Mouse (Mus musculus) myocyte (in vitro differentiated cells): ENCODE results near the gene Slc27a2. TPM values are rescaled to one million over a fixed set of nuclear protein-coding genes. Genes with fewer than 3 reads are reported as not detected.

Experiments
- H3K27me3 ChIP-seq: one replicate; pipeline ENCODE4 v1.6.1; 2011; ENCODE audit not compliant: control insufficient read depth, insufficient read depth, insufficient read length
- H3K36me3 ChIP-seq: one replicate; pipeline ENCODE4 v1.6.1; 2011; ENCODE audit not compliant: control insufficient read depth, insufficient read depth
- H3K4me2 ChIP-seq: one replicate; pipeline ENCODE4 v1.6.1; 2011; ENCODE audit warnings: low read depth, control low read depth
- H3K4me3 ChIP-seq: one replicate; pipeline ENCODE4 v1.5.1; 2011; ENCODE audit warnings: mild to moderate bottlenecking, control low read depth, moderate library complexity
- H3K79me2 ChIP-seq: one replicate; pipeline ENCODE4 v1.6.1; 2011; ENCODE audit not compliant: control insufficient read depth, insufficient read depth
- H3ac ChIP-seq: one replicate; pipeline ENCODE4 v1.6.1; 2011; ENCODE audit not compliant: control insufficient read depth, insufficient read length
- CEBPB ChIP-seq: IDR thresholded peaks from 2 replicates; pipeline ENCODE4 v1.6.1; 2011; ENCODE audit warnings: mild to moderate bottlenecking, moderate library complexity; ENCODE audit not compliant: poor library complexity, insufficient read depth, severe bottlenecking
- E2F4 ChIP-seq: IDR thresholded peaks from one replicate; pipeline ENCODE4 v1.6.1; 2011; ENCODE audit warnings: mild to moderate bottlenecking, control low read depth, moderate library complexity; ENCODE audit not compliant: insufficient read depth
- MAX ChIP-seq: IDR thresholded peaks from one replicate; pipeline ENCODE4 v1.6.1; 2011; ENCODE audit warnings: low read depth, mild to moderate bottlenecking, control low read depth
- MYOD1 ChIP-seq, 3 experiments: IDR thresholded peaks; one replicate each; pipeline ENCODE4 v1.6.1; 2011; ENCODE audit warnings: control low read depth in 2 of 3, low read depth in 2 of 3, mild to moderate bottlenecking in 2 of 3, moderate library complexity in 1 of 3; ENCODE audit not compliant: insufficient read length in 2 of 3, control insufficient read depth in 1 of 3
- MYOG ChIP-seq, 3 experiments: IDR thresholded peaks; one replicate each; pipeline ENCODE4 v1.6.1; 2011; ENCODE audit warnings: control low read depth in 2 of 3, low read depth in 2 of 3, mild to moderate bottlenecking in 2 of 3; ENCODE audit not compliant: insufficient read length in 2 of 3, control insufficient read depth in 1 of 3, insufficient read depth in 1 of 3
- POLR2A ChIP-seq: IDR thresholded peaks from one replicate; pipeline ENCODE4 v1.6.1; 2011; ENCODE audit warnings: low read depth, mild to moderate bottlenecking, control low read depth, moderate library complexity; ENCODE audit not compliant: insufficient read length
- POLR2AphosphoS2 ChIP-seq: IDR thresholded peaks from one replicate; pipeline ENCODE4 v1.6.1; 2011; ENCODE audit warnings: low read depth, control low read depth; ENCODE audit not compliant: insufficient read length
- REST ChIP-seq: IDR thresholded peaks from one replicate; pipeline ENCODE4 v1.6.1; 2011; ENCODE audit warnings: mild to moderate bottlenecking, control low read depth, moderate library complexity; ENCODE audit not compliant: insufficient read depth, insufficient read length
- SRF ChIP-seq: IDR thresholded peaks from one replicate; pipeline ENCODE4 v1.6.1; 2011; ENCODE audit warnings: low read depth; ENCODE audit not compliant: control insufficient read depth, insufficient read length
- TCF12 ChIP-seq: IDR thresholded peaks from one replicate; pipeline ENCODE4 v1.6.1; 2011; ENCODE audit warnings: mild to moderate bottlenecking, control low read depth; ENCODE audit not compliant: poor library complexity, insufficient read depth, severe bottlenecking
- TCF3 ChIP-seq: IDR thresholded peaks from one replicate; pipeline ENCODE4 v1.6.1; 2011; ENCODE audit warnings: low read depth, control low read depth; ENCODE audit not compliant: insufficient read length
- USF1 ChIP-seq: IDR thresholded peaks from one replicate; pipeline ENCODE4 v1.6.1; 2011; ENCODE audit warnings: low read depth, mild to moderate bottlenecking, control low read depth, moderate library complexity
- polyA plus RNA-seq: library from polyadenylated mRNA; unstranded; fragments of >200 nt; fragmentation: generic; extraction: Trizol; gene quantifications from one replicate; pipeline ENCODE4 v1.2.1, GENCODE M21; 2012; ENCODE audit warnings: missing spikeins

Slc27a2 gene
- polyA plus RNA-seq, 1 experiment, result not detected

- Histone ChIP-seq H3K4me3 (no peak overlapping the region), H3K4me2 (no peak overlapping the region), H3K36me3 (no peaks in the 10 kb centered on the region), H3K27me3 (no peaks in the 10 kb centered on the region), H3ac (no peak overlapping the region), H3K79me2 (no peaks in the 10 kb centered on the region)
- TF ChIP-seq POLR2A (no peak), E2F4 (no peak), TCF12 (no peak), CEBPB (no peak), SRF (no peak)
These were observed 27.9 kb upstream of the Slc27a2 start for GRCm38 (mm10) chr2:126524271-126524670.

GRCm38 (mm10) chr2:126527461-126527860 is 24.7 kb upstream of the Slc27a2 start:
- H3K4me3 ChIP-seq, result no peak overlapping the region
- TF ChIP-seq POLR2A (no peak), SRF (no peak), USF1 (no peak), POLR2AphosphoS2 (no peak), E2F4 (no peak), TCF3 (no peak), MYOG (IDR thresholded peaks at IDR 0.05; ENCODE audit: control insufficient read depth in 1 of 3, insufficient read depth in 1 of 3, insufficient read length in 2 of 3, low read depth in 2 of 3) (no peak), MAX (no peak), TCF12 (no peak), MYOD1 (IDR thresholded peaks at IDR 0.05; ENCODE audit: control insufficient read depth in 1 of 3, insufficient read length in 2 of 3, low read depth in 2 of 3) (no peak), CEBPB (no peak), REST (no peak)

GRCm38 (mm10) chr2:126530581-126530980 is 21.6 kb upstream of the Slc27a2 start:
- no peak for TF ChIP-seq E2F4
- TF ChIP-seq POLR2A, result no peak
- no peak for TF ChIP-seq TCF3
- no peak for TF ChIP-seq SRF
- no peak for TF ChIP-seq MAX
- no peak for TF ChIP-seq CEBPB
- no peak for TF ChIP-seq MYOG (IDR thresholded peaks at IDR 0.05; ENCODE audit: control insufficient read depth in 1 of 3, insufficient read depth in 1 of 3, insufficient read length in 2 of 3, low read depth in 2 of 3)
- TF ChIP-seq MYOD1 (IDR thresholded peaks at IDR 0.05; ENCODE audit: control insufficient read depth in 1 of 3, insufficient read length in 2 of 3, low read depth in 2 of 3), result no peak
- no peak for TF ChIP-seq USF1
- TF ChIP-seq TCF12, result no peak
- no peak for TF ChIP-seq REST
- no peak for TF ChIP-seq POLR2AphosphoS2
- no peak overlapping the region for H3ac ChIP-seq
- H3K4me2 ChIP-seq, result no peak overlapping the region

More at GRCm38 (mm10) chr2:126527461-126527860, 24.7 kb upstream of the Slc27a2 start:
- Histone ChIP-seq H3K79me2 (no peaks in the 10 kb centered on the region), H3K36me3 (no peaks in the 10 kb centered on the region), H3ac (no peak overlapping the region), H3K27me3 (no peaks in the 10 kb centered on the region), H3K4me2 (no peak overlapping the region)

GRCm38 (mm10) chr2:126537654-126538053 is 14.6 kb upstream of the Slc27a2 start:
- Histone ChIP-seq H3ac (no peak overlapping the region), H3K79me2 (no peaks in the 10 kb centered on the region), H3K4me3 (no peak overlapping the region), H3K4me2 (no peak overlapping the region), H3K36me3 (no peaks in the 10 kb centered on the region), H3K27me3 (no peaks in the 10 kb centered on the region)
- TF ChIP-seq TCF3 (no peak), MAX (no peak), POLR2AphosphoS2 (no peak), MYOD1 (IDR thresholded peaks at IDR 0.05; ENCODE audit: control insufficient read depth in 1 of 3, insufficient read length in 2 of 3, low read depth in 2 of 3) (no peak), SRF (no peak), POLR2A (no peak), TCF12 (no peak), REST (no peak), USF1 (no peak), MYOG (IDR thresholded peaks at IDR 0.05; ENCODE audit: control insufficient read depth in 1 of 3, insufficient read depth in 1 of 3, insufficient read length in 2 of 3, low read depth in 2 of 3) (no peak), CEBPB (no peak), E2F4 (no peak)

More at GRCm38 (mm10) chr2:126530581-126530980, 21.6 kb upstream of the Slc27a2 start:
- no peaks in the 10 kb centered on the region for H3K36me3 ChIP-seq
- H3K27me3 ChIP-seq, result no peaks in the 10 kb centered on the region
- no peaks in the 10 kb centered on the region for H3K79me2 ChIP-seq
- H3K4me3 ChIP-seq, result no peak overlapping the region

GRCm38 (mm10) chr2:126540390-126540925 is 11.7 kb upstream of the Slc27a2 start:
- TF ChIP-seq TCF12 (no peak), CEBPB (no peak), E2F4 (no peak), MYOD1 (IDR thresholded peaks at IDR 0.05; ENCODE audit: control insufficient read depth in 1 of 3, insufficient read length in 2 of 3, low read depth in 2 of 3) (no peak), USF1 (no peak), TCF3 (no peak), SRF (no peak)
- H3K27me3 ChIP-seq, result no peaks in the 10 kb centered on the region
- H3ac ChIP-seq, result no peak overlapping the region
- no peaks in the 10 kb centered on the region for H3K79me2 ChIP-seq
- no peak overlapping the region for H3K4me2 ChIP-seq
- H3K36me3 ChIP-seq, result no peaks in the 10 kb centered on the region
- no peak overlapping the region for H3K4me3 ChIP-seq
